Mouse (Mus musculus) myocyte (in vitro differentiated cells): Measurements from ENCODE around the gene Mss51. TPM values are rescaled to one million over a fixed set of nuclear protein-coding genes. Genes with fewer than 3 reads are reported as not detected.

Experiments used
- H3K27me3 ChIP-seq: one replicate; pipeline ENCODE4 v1.6.1; 2011; ENCODE audit not compliant: control insufficient read depth, insufficient read depth, insufficient read length
- H3K36me3 ChIP-seq: one replicate; pipeline ENCODE4 v1.6.1; 2011; ENCODE audit not compliant: control insufficient read depth, insufficient read depth
- H3K4me2 ChIP-seq: one replicate; pipeline ENCODE4 v1.6.1; 2011; ENCODE audit warnings: low read depth, control low read depth
- H3K4me3 ChIP-seq: one replicate; pipeline ENCODE4 v1.5.1; 2011; ENCODE audit warnings: mild to moderate bottlenecking, control low read depth, moderate library complexity
- H3K79me2 ChIP-seq: one replicate; pipeline ENCODE4 v1.6.1; 2011; ENCODE audit not compliant: control insufficient read depth, insufficient read depth
- H3ac ChIP-seq: one replicate; pipeline ENCODE4 v1.6.1; 2011; ENCODE audit not compliant: control insufficient read depth, insufficient read length
- CEBPB ChIP-seq: IDR thresholded peaks from 2 replicates; pipeline ENCODE4 v1.6.1; 2011; ENCODE audit warnings: mild to moderate bottlenecking, moderate library complexity; ENCODE audit not compliant: poor library complexity, insufficient read depth, severe bottlenecking
- E2F4 ChIP-seq: IDR thresholded peaks from one replicate; pipeline ENCODE4 v1.6.1; 2011; ENCODE audit warnings: mild to moderate bottlenecking, control low read depth, moderate library complexity; ENCODE audit not compliant: insufficient read depth
- MAX ChIP-seq: IDR thresholded peaks from one replicate; pipeline ENCODE4 v1.6.1; 2011; ENCODE audit warnings: low read depth, mild to moderate bottlenecking, control low read depth
- MYOD1 ChIP-seq, 3 experiments: IDR thresholded peaks; one replicate each; pipeline ENCODE4 v1.6.1; 2011; ENCODE audit warnings: control low read depth in 2 of 3, low read depth in 2 of 3, mild to moderate bottlenecking in 2 of 3, moderate library complexity in 1 of 3; ENCODE audit not compliant: insufficient read length in 2 of 3, control insufficient read depth in 1 of 3
- MYOG ChIP-seq, 3 experiments: IDR thresholded peaks; one replicate each; pipeline ENCODE4 v1.6.1; 2011; ENCODE audit warnings: control low read depth in 2 of 3, low read depth in 2 of 3, mild to moderate bottlenecking in 2 of 3; ENCODE audit not compliant: insufficient read length in 2 of 3, control insufficient read depth in 1 of 3, insufficient read depth in 1 of 3
- POLR2A ChIP-seq: IDR thresholded peaks from one replicate; pipeline ENCODE4 v1.6.1; 2011; ENCODE audit warnings: low read depth, mild to moderate bottlenecking, control low read depth, moderate library complexity; ENCODE audit not compliant: insufficient read length
- POLR2AphosphoS2 ChIP-seq: IDR thresholded peaks from one replicate; pipeline ENCODE4 v1.6.1; 2011; ENCODE audit warnings: low read depth, control low read depth; ENCODE audit not compliant: insufficient read length
- REST ChIP-seq: IDR thresholded peaks from one replicate; pipeline ENCODE4 v1.6.1; 2011; ENCODE audit warnings: mild to moderate bottlenecking, control low read depth, moderate library complexity; ENCODE audit not compliant: insufficient read depth, insufficient read length
- SRF ChIP-seq: IDR thresholded peaks from one replicate; pipeline ENCODE4 v1.6.1; 2011; ENCODE audit warnings: low read depth; ENCODE audit not compliant: control insufficient read depth, insufficient read length
- TCF12 ChIP-seq: IDR thresholded peaks from one replicate; pipeline ENCODE4 v1.6.1; 2011; ENCODE audit warnings: mild to moderate bottlenecking, control low read depth; ENCODE audit not compliant: poor library complexity, insufficient read depth, severe bottlenecking
- TCF3 ChIP-seq: IDR thresholded peaks from one replicate; pipeline ENCODE4 v1.6.1; 2011; ENCODE audit warnings: low read depth, control low read depth; ENCODE audit not compliant: insufficient read length
- USF1 ChIP-seq: IDR thresholded peaks from one replicate; pipeline ENCODE4 v1.6.1; 2011; ENCODE audit warnings: low read depth, mild to moderate bottlenecking, control low read depth, moderate library complexity
- polyA plus RNA-seq: library from polyadenylated mRNA; unstranded; fragments of >200 nt; fragmentation: generic; extraction: Trizol; gene quantifications from one replicate; pipeline ENCODE4 v1.2.1, GENCODE M21; 2012; ENCODE audit warnings: missing spikeins

Mss51 gene
- polyA plus RNA-seq, 1 experiment = 7.2 TPM

- Histone ChIP-seq H3K4me3 (no peak overlapping the region), H3ac (no peak overlapping the region), H3K79me2 (peaks cover 32% of the 10 kb centered on the region), H3K27me3 (no peaks in the 10 kb centered on the region), H3K36me3 (peaks cover 25% of the 10 kb centered on the region), H3K4me2 (no peak overlapping the region)
- TF ChIP-seq SRF (no peak), POLR2AphosphoS2 (no peak), TCF12 (no peak), E2F4 (no peak), CEBPB (no peak), USF1 (no peak), MAX (no peak), MYOG (IDR thresholded peaks at IDR 0.05; ENCODE audit: control insufficient read depth in 1 of 3, insufficient read depth in 1 of 3, insufficient read length in 2 of 3, low read depth in 2 of 3) (no peak), POLR2A (no peak), REST (no peak), TCF3 (no peak)
Observed at GRCm38 (mm10) chr14:20529643-20530042, 32.9 kb upstream of the Mss51 start.

- no peaks in the 10 kb centered on the region for H3K79me2 ChIP-seq
- H3K36me3 ChIP-seq = peaks cover 41% of the 10 kb centered on the region
- no peak overlapping the region for H3K4me3 ChIP-seq
- no peak overlapping the region for H3ac ChIP-seq
- no peaks in the 10 kb centered on the region for H3K27me3 ChIP-seq
- TF ChIP-seq CEBPB (no peak), E2F4 (no peak), REST (no peak), SRF (no peak), POLR2AphosphoS2 (no peak), MAX (no peak), TCF3 (no peak), POLR2A (no peak), MYOD1 (IDR thresholded peaks at IDR 0.05; ENCODE audit: control insufficient read depth in 1 of 3, insufficient read length in 2 of 3, low read depth in 2 of 3) (no peak), USF1 (no peak), MYOG (IDR thresholded peaks at IDR 0.05; ENCODE audit: control insufficient read depth in 1 of 3, insufficient read depth in 1 of 3, insufficient read length in 2 of 3, low read depth in 2 of 3) (no peak)
- peak overlapping the region; percentile 27 for H3K4me2 ChIP-seq
Observed at GRCm38 (mm10) chr14:20520179-20520578, 23.5 kb upstream of the Mss51 start.

GRCm38 (mm10) chr14:20508424-20508823 lies 11.7 kb upstream of the Mss51 start:
- peaks cover 34% of the 10 kb centered on the region for H3K36me3 ChIP-seq
- TF ChIP-seq REST (no peak), POLR2AphosphoS2 (no peak), SRF (no peak), TCF3 (no peak), CEBPB (no peak), MAX (no peak), MYOD1 (IDR thresholded peaks at IDR 0.05; ENCODE audit: control insufficient read depth in 1 of 3, insufficient read length in 2 of 3, low read depth in 2 of 3) (no peak), POLR2A (no peak), MYOG (IDR thresholded peaks at IDR 0.05; ENCODE audit: control insufficient read depth in 1 of 3, insufficient read depth in 1 of 3, insufficient read length in 2 of 3, low read depth in 2 of 3) (no peak), TCF12 (no peak), E2F4 (no peak), USF1 (no peak)
- no peaks in the 10 kb centered on the region for H3K27me3 ChIP-seq
- H3ac ChIP-seq = no peak overlapping the region
- no peak overlapping the region for H3K4me3 ChIP-seq
- no peaks in the 10 kb centered on the region for H3K79me2 ChIP-seq
- no peak overlapping the region for H3K4me2 ChIP-seq

- Histone ChIP-seq H3K4me3 (no peak overlapping the region), H3K79me2 (no peaks in the 10 kb centered on the region)
- TF ChIP-seq POLR2A (no peak), E2F4 (no peak), REST (no peak), SRF (no peak), TCF12 (no peak), MAX (no peak), MYOG (IDR thresholded peaks at IDR 0.05; ENCODE audit: control insufficient read depth in 1 of 3, insufficient read depth in 1 of 3, insufficient read length in 2 of 3, low read depth in 2 of 3) (no peak), POLR2AphosphoS2 (no peak), TCF3 (no peak), CEBPB (no peak), USF1 (no peak), MYOD1 (IDR thresholded peaks at IDR 0.05; ENCODE audit: control insufficient read depth in 1 of 3, insufficient read length in 2 of 3, low read depth in 2 of 3) (no peak)
Observed at GRCm38 (mm10) chr14:20502966-20503365, 6.3 kb upstream of the Mss51 start.

GRCm38 (mm10) chr14:20499982-20500381 lies 3.3 kb upstream of the Mss51 start:
- TF ChIP-seq E2F4 (no peak), TCF3 (no peak), CEBPB (no peak), MYOG (IDR thresholded peaks at IDR 0.05; ENCODE audit: control insufficient read depth in 1 of 3, insufficient read depth in 1 of 3, insufficient read length in 2 of 3, low read depth in 2 of 3) (no peak), MYOD1 (IDR thresholded peaks at IDR 0.05; ENCODE audit: control insufficient read depth in 1 of 3, insufficient read length in 2 of 3, low read depth in 2 of 3) (peak in 1 of 3 experiments; percentile 7), TCF12 (no peak), USF1 (no peak), REST (no peak)

More at GRCm38 (mm10) chr14:20502966-20503365, 6.3 kb upstream of the Mss51 start:
- Histone ChIP-seq H3K36me3 (peaks cover 25% of the 10 kb centered on the region), H3K27me3 (no peaks in the 10 kb centered on the region), H3ac (no peak overlapping the region), H3K4me2 (peak overlapping the region; percentile 8)

More at GRCm38 (mm10) chr14:20499982-20500381, 3.3 kb upstream of the Mss51 start:
- Histone ChIP-seq H3K79me2 (no peaks in the 10 kb centered on the region), H3K36me3 (peaks cover 26% of the 10 kb centered on the region), H3ac (no peak overlapping the region), H3K4me2 (no peak overlapping the region), H3K27me3 (no peaks in the 10 kb centered on the region), H3K4me3 (no peak overlapping the region)
